Mouse (Mus musculus): Measurements from ENCODE around the gene Mkrn2. TPM values are rescaled to one million over a fixed set of nuclear protein-coding genes. Genes with fewer than 3 reads are reported as not detected.

The Mkrn2 gene
- total RNA-seq, 2 experiments from 2014 or later: 31.6 to 35.4 TPM

DNA sequence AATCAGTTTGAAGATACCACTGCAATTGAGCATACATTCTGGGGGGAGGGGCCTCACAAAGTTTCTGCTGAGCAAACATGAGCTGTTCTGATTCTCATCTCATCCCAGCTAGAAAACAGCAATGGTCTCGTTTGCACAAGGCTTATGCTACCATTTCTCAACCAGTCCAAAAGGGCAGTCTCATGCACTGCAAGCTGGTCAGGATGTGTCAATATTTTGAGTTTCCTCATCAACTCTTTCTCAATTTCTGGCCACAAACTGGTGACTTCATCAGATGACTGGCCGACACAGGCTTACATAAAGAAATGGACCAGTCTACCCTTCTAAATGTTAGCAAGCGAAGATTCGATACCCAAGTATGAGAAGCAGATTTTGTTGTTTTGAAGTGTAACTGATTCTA, 64.9 kb downstream of the Mkrn2 start:
- TF ChIP-seq CTCF (conservative IDR thresholded peaks at IDR 0.05): no peak
- H3K4me3 ChIP-seq: no peak overlapping the region
- no peak overlapping the region for H3K27ac ChIP-seq
- DNase-seq (ENCODE audit: low spot score in 2 of 2): no peak

Other genes with a start within 250 kb of the Mkrn2 start
- 1 to 10 TPM; 2.8 to 3.0 TPM for gene Pparg, start 241.0 kb upstream of the Mkrn2 start, total RNA-seq (2021)
- gene Tsen2, start 57.2 kb upstream of the Mkrn2 start, total RNA-seq (2021): 10 to 100 TPM; 26.2 to 27.1 TPM
- gene Mkrn2os, start 9.3 kb upstream of the Mkrn2 start, total RNA-seq (2021): not detected
- gene Raf1, start 74.7 kb downstream of the Mkrn2 start, total RNA-seq (2021): 10 to 100 TPM; 81.8 to 98.6 TPM
- gene Tmem40, start 160.5 kb downstream of the Mkrn2 start, total RNA-seq (2021): under 1 TPM; 0.42 to 0.44 TPM
- gene Cand2, start 172.6 kb downstream of the Mkrn2 start, total RNA-seq (2021): 1 to 10 TPM; 3.2 to 4.0 TPM
- 100 to 1,000 TPM; 488 to 493 TPM for gene Rpl32, start 206.8 kb downstream of the Mkrn2 start, total RNA-seq (2021)
- gene Efcab12, start 236.5 kb downstream of the Mkrn2 start, total RNA-seq (2021): 1 to 10 TPM; 3.9 to 4.5 TPM

All from layer of hippocampus, adult 2 months (tissue).